Mouse (Mus musculus): Measurements from ENCODE around the gene Fanci. TPM values are rescaled to one million over a fixed set of nuclear protein-coding genes. Genes with fewer than 3 reads are reported as not detected.

The Fanci gene
- under 1 TPM; 0.18 to 0.66 (median 0.41) TPM for total RNA-seq (2022)

GRCm38 (mm10) chr7:79391883-79392649, at the start of gene Fanci:
Gene Fanci, plus strand, starts transcription at chr7:79391929.
- DNase-seq (ENCODE audit: low spot score in 2 of 2): peak; percentile 88 to 94

DNA sequence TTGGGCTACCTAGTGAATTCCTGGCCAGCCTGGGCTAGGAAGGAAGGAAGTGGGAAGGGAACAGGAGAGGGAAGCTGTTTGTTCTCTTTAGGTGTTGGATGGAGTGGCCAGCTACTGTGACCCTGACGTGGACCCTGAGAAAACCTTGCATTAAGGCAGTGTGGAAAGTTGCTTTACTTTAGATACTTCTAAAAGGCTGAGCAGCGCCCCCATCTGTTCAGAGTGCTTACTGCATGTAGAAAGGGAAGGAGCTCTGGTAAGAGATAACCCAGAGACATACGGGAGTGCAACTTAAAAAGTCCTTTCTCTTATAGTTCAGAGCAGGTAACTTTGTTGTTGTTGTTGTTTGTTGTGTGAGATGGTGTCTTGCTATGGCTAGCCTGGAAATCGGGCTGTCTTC, 45.8 kb upstream of the Fanci start:
- peak in 1 of 2 experiments; percentile 56 for DNase-seq (ENCODE audit: low spot score in 2 of 2)

DNA sequence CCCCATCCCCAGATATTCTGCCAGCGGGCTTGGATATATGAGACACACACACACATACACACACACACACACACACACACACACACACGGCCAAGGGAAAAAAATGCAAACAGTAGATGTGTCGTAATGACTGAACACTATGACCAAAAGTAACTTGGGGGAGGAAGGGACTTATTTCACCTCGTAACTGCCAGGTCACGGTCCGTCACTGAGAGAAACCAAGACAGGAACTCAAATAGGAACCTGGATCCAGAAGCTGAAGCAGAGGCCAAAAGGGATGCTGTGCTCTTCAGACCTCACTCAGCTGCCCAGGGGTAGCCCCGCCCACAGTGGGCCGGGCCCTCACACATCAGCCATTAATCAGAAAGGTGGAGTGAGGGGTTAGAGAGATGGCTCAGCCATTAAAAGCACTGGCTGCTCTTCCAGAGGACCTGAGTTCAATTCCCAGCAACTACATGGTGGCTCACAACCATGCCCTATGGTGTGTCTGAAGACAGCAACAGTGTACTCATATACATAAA, 45.1 kb upstream of the Fanci start:
- no peak for DNase-seq (ENCODE audit: low spot score in 2 of 2)

- no peak for DNase-seq (ENCODE audit: low spot score in 2 of 2)
Observed at GRCm38 (mm10) chr7:79347108-79347813, 44.5 kb upstream of the Fanci start.

DNA sequence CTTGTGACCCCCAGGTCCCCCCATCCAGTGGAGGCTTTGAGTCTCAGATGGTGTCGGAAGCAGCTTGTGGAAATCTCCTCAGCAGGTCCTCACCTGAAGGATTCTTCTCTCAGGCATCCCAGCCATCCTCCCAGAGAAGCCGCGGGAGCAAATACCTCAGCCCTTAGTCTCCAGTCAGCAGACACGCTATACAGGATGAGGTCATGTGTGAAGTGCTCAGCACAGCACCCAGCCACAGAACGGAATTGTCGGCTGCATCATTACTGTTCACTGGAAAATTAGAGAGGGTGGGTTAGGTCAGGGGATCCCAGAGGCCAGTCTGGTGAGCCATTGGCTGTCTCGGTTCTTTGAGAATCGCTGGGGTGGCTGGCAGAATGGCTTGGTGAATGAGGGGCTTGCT, 42.9 kb upstream of the Fanci start:
- no peak for DNase-seq (ENCODE audit: low spot score in 2 of 2)

DNA sequence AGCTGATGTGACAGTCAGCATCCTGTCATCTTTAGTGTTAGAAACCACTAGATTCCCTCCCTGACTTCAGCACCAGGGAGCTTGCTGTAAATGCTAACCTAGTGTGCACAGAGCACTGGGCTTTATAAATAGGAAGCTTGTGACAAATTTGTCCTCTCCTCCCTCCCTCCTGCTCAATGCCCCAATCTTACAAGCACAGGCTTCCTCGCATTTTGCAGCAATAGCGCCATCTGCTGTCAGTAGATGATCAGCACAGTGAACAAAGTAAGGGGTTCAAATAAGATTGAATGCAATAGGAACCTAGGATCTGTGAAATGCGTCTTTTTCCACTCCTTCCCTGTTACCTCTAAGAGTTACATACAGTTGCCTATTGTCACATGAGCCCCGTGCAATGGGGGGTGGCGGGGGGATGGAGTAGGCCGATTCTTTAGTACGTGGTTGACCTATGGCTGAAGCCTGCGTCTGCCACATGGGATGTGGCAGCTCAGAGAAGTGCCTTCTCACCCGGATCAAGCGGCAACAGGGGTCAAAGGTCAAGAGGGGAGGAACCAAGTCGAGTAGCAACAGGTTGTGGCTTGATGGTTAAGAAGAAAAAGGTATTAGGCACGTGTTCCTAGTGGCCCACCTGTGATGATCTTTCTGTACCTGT, 41.9 kb upstream of the Fanci start:
- peak; percentile 86 to 89 for DNase-seq (ENCODE audit: low spot score in 2 of 2)

GRCm38 (mm10) chr7:79358350-79359182, 33.2 kb upstream of the Fanci start:
- DNase-seq (ENCODE audit: low spot score in 2 of 2): peak; percentile 77 to 88

DNA sequence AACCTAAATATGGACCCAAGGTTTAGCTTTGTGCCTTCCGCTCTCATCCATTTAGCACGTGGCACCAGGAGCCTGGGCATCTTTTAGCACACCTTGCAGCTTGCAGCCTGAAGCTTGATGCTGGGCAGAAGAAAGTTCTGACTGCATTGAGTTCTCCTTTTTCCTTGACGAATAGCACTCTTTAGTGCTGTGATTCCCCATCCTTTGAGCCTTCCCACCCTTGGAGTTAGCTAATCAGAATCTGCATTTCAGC, 32.6 kb upstream of the Fanci start:
- no peak for DNase-seq (ENCODE audit: low spot score in 2 of 2)

DNA sequence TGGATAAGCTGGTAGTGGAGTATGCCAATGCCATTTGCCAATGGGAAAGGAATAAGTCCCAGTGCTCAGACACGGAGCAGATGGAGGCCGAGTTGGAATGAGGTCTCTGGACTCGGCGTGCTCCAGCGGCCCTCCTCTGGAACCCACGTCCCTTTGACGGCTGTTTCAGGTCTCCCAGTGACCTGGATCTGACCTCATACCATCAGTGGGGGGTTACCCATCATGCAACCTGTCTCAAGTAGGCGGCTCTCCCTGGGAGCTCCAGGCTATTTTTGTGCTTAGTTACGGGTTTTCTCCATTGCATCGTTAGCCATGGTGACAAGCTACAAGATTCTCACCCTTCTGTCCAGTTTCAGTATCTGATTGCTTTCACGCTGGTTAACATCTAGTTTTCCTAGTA, 31.7 kb upstream of the Fanci start:
- DNase-seq (ENCODE audit: low spot score in 2 of 2): no peak

DNA sequence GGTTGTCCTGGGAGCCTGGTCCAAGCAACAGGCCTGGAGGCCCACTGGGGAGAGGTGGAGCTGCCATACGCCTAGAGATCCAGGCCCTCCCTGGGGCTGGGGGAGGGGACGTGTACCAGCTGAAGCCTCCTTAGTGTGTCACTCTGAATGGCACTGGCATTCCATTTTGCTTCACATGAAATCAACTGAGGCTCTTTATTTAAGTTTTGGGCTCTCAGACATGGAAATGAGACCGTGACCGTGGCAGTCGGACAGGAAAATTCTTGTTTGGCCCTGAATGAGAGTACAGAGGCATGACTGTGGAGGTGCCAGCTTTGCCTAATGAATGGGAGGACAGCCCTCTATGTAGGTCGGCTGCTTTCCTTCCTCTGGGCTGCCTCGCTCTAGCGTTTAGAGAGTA, 29.5 kb upstream of the Fanci start:
- peak; percentile 58 to 73 for DNase-seq (ENCODE audit: low spot score in 2 of 2)

GRCm38 (mm10) chr7:79362830-79363229, 28.9 kb upstream of the Fanci start:
- DNase-seq (ENCODE audit: low spot score in 2 of 2): no peak

DNA sequence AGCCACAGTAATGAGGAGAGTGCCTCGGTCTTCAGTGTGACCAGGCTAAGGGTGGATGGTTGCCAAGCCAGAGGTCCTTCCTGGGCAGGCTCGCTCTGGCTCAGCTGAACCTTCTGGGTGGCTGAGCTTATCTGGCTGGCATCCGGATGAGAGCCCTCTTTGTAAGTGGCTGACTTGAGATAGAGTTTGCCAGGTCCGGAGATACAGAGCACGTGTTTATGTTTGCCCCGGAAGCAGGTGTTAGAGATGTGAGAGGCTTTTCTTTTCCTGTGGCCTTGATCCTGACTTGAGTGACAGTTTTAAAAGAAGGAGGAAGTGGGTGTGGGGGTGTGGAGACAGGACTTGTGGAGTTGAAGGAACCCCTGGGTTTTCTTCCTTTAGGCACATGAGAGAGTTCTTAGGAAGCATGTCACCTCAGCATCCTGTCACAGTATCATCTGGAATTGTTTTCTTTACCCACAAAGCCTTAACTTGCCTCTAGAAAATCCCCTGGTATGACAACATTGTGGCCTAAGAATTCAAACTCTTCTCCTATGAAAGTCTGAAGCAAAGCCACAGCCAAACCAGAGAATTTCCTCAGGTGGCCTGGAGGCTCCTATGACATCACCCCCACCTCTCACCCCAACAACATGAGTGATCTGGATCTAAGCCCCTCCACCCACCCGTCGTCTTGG, 28.2 kb upstream of the Fanci start:
- DNase-seq (ENCODE audit: low spot score in 2 of 2): peak; percentile 41 to 66

DNA sequence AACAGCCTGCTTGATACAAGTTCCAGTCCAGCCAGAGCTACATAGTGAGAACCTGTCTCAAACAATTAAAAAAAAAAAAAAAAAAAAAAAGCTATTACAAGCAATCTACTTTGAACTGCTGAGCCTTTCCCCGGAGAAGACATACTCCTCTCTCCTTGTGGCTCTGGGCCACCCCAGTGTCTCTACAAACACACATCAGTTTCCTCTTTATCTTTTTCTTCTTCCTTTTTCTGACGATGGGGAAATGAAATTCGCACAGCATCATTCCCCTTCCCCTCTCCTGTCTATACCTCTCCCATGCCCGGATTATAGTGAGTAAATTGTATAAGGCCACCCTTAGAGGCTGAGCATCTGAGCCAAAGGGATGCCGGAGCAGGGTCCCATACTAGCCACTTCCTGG, 23.1 kb upstream of the Fanci start:
- DNase-seq (ENCODE audit: low spot score in 2 of 2): no peak

- DNase-seq (ENCODE audit: low spot score in 2 of 2): no peak
Observed at GRCm38 (mm10) chr7:79369416-79369815, 22.3 kb upstream of the Fanci start.

DNA sequence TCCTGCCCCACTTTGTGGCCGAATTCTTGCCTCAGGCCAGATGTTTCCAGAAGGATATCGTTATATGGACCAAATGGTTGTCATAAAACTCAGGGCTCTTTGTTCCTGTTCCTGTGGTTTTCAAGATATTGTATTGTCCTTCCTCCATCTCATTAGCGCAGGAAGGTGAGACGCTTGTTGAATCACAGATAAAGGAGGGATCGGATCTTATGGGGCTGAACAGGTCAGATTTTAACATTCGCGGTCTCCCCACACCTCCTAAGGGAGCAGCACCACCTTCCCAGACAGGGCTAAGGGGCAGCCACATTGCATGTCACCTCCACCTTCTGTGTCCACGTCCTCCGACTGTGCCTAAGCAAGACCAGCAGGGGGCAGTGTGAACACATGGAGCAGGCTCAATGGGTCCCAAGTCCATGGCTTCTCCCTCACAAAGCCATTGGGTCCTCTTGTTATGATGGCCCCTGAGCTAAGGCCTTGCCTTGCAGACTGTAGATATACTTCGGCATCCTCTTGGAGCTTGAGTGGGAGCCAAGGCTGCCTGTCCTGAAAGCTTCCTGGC, 20.3 kb upstream of the Fanci start:
- peak in 1 of 2 experiments; percentile 74 for DNase-seq (ENCODE audit: low spot score in 2 of 2)

DNA sequence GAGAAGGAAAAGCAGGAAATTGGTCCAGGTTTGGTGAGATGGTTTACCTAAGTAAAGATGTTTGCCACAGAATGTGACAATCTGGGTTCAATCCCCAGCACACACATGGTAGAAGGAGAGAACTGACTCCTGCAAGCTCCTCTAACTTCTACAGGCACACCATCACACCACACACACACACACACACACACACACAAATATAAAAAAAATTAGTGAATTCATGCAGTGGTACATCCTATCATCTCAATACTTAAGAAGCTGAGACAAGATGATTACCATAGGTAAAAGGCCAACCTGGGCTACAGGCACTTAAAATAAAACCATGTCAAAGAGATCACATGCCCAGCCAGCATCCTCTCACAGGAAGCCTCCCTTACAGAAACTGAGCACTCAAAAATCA, 17.7 kb upstream of the Fanci start:
- no peak for DNase-seq (ENCODE audit: low spot score in 2 of 2)

- DNase-seq (ENCODE audit: low spot score in 2 of 2): no peak
Observed at GRCm38 (mm10) chr7:79375594-79375993, 16.1 kb upstream of the Fanci start.

GRCm38 (mm10) chr7:79376516-79377275, 15.0 kb upstream of the Fanci start:
- DNase-seq (ENCODE audit: low spot score in 2 of 2): no peak

DNA sequence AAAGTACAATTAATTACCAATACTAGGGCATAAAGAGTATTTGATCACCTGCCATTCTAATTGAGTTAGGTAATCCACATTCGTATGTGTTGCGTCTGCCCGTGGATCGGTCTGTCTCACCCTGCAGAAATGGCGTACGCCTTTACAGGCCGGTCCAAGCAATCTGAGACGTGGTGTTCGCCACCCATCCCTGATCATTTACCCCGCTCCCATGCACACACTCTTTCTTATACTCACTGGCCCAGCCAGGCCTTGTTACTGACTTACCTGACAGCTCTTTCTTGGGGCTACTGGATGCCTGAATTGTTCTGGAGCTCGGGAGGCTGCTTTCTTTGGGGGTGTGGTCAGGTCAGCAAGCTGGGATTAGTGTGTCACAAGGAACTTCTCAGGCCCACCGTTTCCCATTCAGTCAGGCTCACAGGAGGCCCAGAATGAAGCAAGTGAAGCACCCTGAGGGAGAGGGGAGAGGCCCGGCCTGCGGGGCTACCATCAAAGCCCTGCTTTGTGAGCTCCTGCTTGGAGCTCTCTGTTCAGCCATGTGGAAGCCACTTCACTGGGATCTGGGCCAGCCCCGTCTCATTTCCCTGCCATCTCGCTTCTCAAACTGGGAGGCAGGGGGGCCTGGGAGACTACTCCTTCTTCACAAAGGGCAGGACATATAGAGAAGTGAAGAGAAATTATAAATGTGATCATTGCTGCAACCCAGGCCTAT, 5.2 kb upstream of the Fanci start, which contains the start of gene Rlbp1:
Gene Rlbp1 (minus strand): TSS at position 627 of the 712 bp plus-strand sequence.
- peak in 1 of 2 experiments; percentile 30 for DNase-seq (ENCODE audit: low spot score in 2 of 2)
